Mouse (Mus musculus): ENCODE measurements at regions not wholly inside any gene's neighbourhood (a gene's known extent, or its start where the extent isn't known, plus 50 kb on each side); places are given as distances from the start of the nearest gene placed in this dataset.

DNA sequence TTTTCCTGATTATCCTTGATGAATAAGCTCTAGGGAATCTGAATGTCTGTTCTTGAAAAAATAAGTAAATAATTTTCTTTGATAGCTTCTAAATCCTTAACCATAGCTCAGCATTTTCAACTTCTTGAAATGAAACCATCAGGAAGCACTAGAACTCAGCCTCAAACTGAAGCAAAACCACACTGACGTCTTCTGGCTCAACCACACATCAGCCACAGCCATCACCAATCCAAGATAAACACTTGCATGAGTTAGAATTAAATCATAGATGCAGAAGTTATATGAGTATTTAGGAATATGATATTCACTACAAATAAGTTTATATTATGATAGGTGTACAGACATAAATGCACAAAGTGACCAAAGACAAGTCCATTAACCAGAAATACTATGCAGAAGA lies 229.2 kb downstream of the Anxa1 start:
- TF ChIP-seq CTCF (conservative IDR thresholded peaks at IDR 0.05; ENCODE audit: low read length) (no peak), NANOG (IDR thresholded peaks at IDR 0.05; ENCODE audit: borderline replicate concordance, low read length) (no peak)
